Mouse (Mus musculus) testis, adult 2 months (tissue): ENCODE results near the gene Itgb5. TPM values are rescaled to one million over a fixed set of nuclear protein-coding genes. Genes with fewer than 3 reads are reported as not detected.
A peak's percentile ranks its signal among the peaks of the same experiment; 100 is the strongest.

Source experiments
- H3K27ac ChIP-seq: fragments of 200-500 bp; 2 replicates; pipeline ENCODE4 v1.5.1; 2012; ENCODE audit warnings: low read depth, low read length; ENCODE audit not compliant: control insufficient read depth, insufficient read depth
- H3K27me3 ChIP-seq: fragments of 200-500 bp; 2 replicates; pipeline ENCODE4 v1.6.1; 2012; ENCODE audit warnings: mild to moderate bottlenecking, low read length, moderate library complexity; ENCODE audit not compliant: control insufficient read depth, insufficient read depth
- H3K36me3 ChIP-seq: fragments of 200-500 bp; 2 replicates; pipeline ENCODE4 v1.6.1; 2012; ENCODE audit warnings: mild to moderate bottlenecking, low read length; ENCODE audit not compliant: control insufficient read depth, insufficient read depth
- H3K4me1 ChIP-seq: fragments of 200-500 bp; 2 replicates; pipeline ENCODE4 v1.6.1; 2012; ENCODE audit warnings: low read length; ENCODE audit not compliant: control insufficient read depth, insufficient read depth
- H3K4me3 ChIP-seq: fragments of 200-500 bp; 2 replicates; pipeline ENCODE4 v1.5.1; 2012; ENCODE audit warnings: low read depth, mild to moderate bottlenecking, low read length, moderate library complexity, mixed read lengths; ENCODE audit not compliant: control insufficient read depth
- CTCF ChIP-seq: fragments of 200-500 bp; IDR thresholded peaks from 2 replicates; pipeline ENCODE4 v1.5.1; 2012; ENCODE audit warnings: low read depth, mild to moderate bottlenecking, inconsistent platforms, low read length, moderate library complexity; ENCODE audit not compliant: control insufficient read depth, insufficient read depth, insufficient replicate concordance
- POLR2A ChIP-seq: fragments of 200-500 bp; IDR thresholded peaks from 2 replicates; pipeline ENCODE4 v1.6.1; 2012; ENCODE audit warnings: low read depth, mild to moderate bottlenecking, inconsistent platforms, low read length, moderate library complexity; ENCODE audit not compliant: control insufficient read depth
- polyA plus RNA-seq: library from polyadenylated mRNA; depleted of rRNA; stranded (reverse); fragments of >200 nt; gene quantifications from 2 replicates; pipeline ENCODE4 v1.2.3, GENCODE M21; 2012

The Itgb5 gene
- polyA plus RNA-seq, 1 experiment, result 33.0 TPM

- H3K27me3 ChIP-seq, result no peaks in the 10 kb centered on the region
- H3K4me3 ChIP-seq, result no peak overlapping the region
- TF ChIP-seq CTCF (no peak), POLR2A (no peak)
- no peaks in the 10 kb centered on the region for H3K36me3 ChIP-seq
- H3K4me1 ChIP-seq, result peaks cover 4% of the 10 kb centered on the region; the same call in 1 of the 2 replicates
- peak overlapping the region; percentile 15; the same call in 1 of the 2 replicates for H3K27ac ChIP-seq
Measured at GRCm38 (mm10) chr16:33928788-33929462, 99.5 kb downstream of the Itgb5 start.

- no peaks in the 10 kb centered on the region for H3K36me3 ChIP-seq
- no peaks in the 10 kb centered on the region for H3K27me3 ChIP-seq
- H3K4me3 ChIP-seq, result no peak overlapping the region
- H3K27ac ChIP-seq, result no peak overlapping the region
- H3K4me1 ChIP-seq, result peaks cover 4% of the 10 kb centered on the region; the same call in 1 of the 2 replicates
- TF ChIP-seq POLR2A (no peak), CTCF (no peak)
Measured at GRCm38 (mm10) chr16:33930785-33931184, 101.3 kb downstream of the Itgb5 start.

- Histone ChIP-seq H3K4me3 (no peak overlapping the region), H3K27ac (peak overlapping the region; percentile 23), H3K27me3 (no peaks in the 10 kb centered on the region), H3K36me3 (no peaks in the 10 kb centered on the region), H3K4me1 (peaks cover 4% of the 10 kb centered on the region; the same call in 1 of the 2 replicates)
- TF ChIP-seq POLR2A, result no peak
- TF ChIP-seq CTCF, result no peak
Measured at GRCm38 (mm10) chr16:33931682-33932081, 102.2 kb downstream of the Itgb5 start.

- Histone ChIP-seq H3K4me1 (peaks cover 4% of the 10 kb centered on the region; the same call in 1 of the 2 replicates), H3K27me3 (no peaks in the 10 kb centered on the region), H3K27ac (no peak overlapping the region), H3K4me3 (no peak overlapping the region), H3K36me3 (no peaks in the 10 kb centered on the region)
- no peak for TF ChIP-seq POLR2A
- no peak for TF ChIP-seq CTCF
Measured at GRCm38 (mm10) chr16:33932126-33932525, 102.7 kb downstream of the Itgb5 start.

GRCm38 (mm10) chr16:33933411-33933810 lies 103.9 kb downstream of the Itgb5 start:
- H3K27me3 ChIP-seq, result no peaks in the 10 kb centered on the region
- H3K4me3 ChIP-seq, result peak overlapping the region; percentile 74
- TF ChIP-seq CTCF (no peak), POLR2A (no peak)
- H3K27ac ChIP-seq, result no peak overlapping the region
- peaks cover 4% of the 10 kb centered on the region; the same call in 1 of the 2 replicates for H3K4me1 ChIP-seq
- H3K36me3 ChIP-seq, result no peaks in the 10 kb centered on the region

GRCm38 (mm10) chr16:33934701-33935406 lies 105.4 kb downstream of the Itgb5 start:
- no peak for TF ChIP-seq POLR2A
- TF ChIP-seq CTCF, result no peak
- no peak overlapping the region for H3K27ac ChIP-seq

GRCm38 (mm10) chr16:33935407-33935785 lies 105.9 kb downstream of the Itgb5 start:
- no peak for TF ChIP-seq POLR2A
- TF ChIP-seq CTCF, result no peak
- peaks cover 4% of the 10 kb centered on the region; the same call in 1 of the 2 replicates for H3K4me1 ChIP-seq
- H3K27me3 ChIP-seq, result no peaks in the 10 kb centered on the region
- no peak overlapping the region for H3K27ac ChIP-seq
- no peak overlapping the region for H3K4me3 ChIP-seq
- no peaks in the 10 kb centered on the region for H3K36me3 ChIP-seq

More at GRCm38 (mm10) chr16:33934701-33935406, 105.4 kb downstream of the Itgb5 start:
- Histone ChIP-seq H3K27me3 (no peaks in the 10 kb centered on the region), H3K4me1 (peaks cover 4% of the 10 kb centered on the region; the same call in 1 of the 2 replicates), H3K4me3 (no peak overlapping the region; the same call in 1 of the 2 replicates), H3K36me3 (no peaks in the 10 kb centered on the region)
